Mouse (Mus musculus) testis, adult 2 months (tissue): Measurements from ENCODE around the gene Epsti1.

ENCODE experiments used
- CTCF ChIP-seq: fragments of 200-500 bp; IDR thresholded peaks from 2 replicates; pipeline ENCODE4 v1.5.1; 2012; ENCODE audit warnings: low read depth, mild to moderate bottlenecking, inconsistent platforms, low read length, moderate library complexity; ENCODE audit not compliant: control insufficient read depth, insufficient read depth, insufficient replicate concordance
- POLR2A ChIP-seq: fragments of 200-500 bp; IDR thresholded peaks from 2 replicates; pipeline ENCODE4 v1.6.1; 2012; ENCODE audit warnings: low read depth, mild to moderate bottlenecking, inconsistent platforms, low read length, moderate library complexity; ENCODE audit not compliant: control insufficient read depth

DNA sequence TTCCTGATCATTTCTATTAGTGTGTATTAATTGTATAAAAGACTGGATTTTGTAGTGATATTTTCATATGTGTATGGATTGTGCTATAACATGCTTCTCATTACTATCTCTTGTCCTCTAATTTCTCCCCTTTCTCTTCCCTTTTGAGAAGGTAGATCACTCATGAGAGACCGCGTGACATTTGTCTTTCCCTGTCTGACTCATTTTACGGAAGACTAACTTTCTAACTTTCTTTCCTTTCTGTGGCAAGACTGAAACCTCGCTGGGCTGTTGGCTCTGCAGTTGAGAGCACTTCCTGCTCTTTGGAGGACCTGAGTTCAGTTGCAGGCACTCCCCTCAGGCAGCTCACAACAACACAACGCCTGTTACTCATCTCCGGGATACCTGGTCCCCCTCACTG is 136.6 kb downstream of the Epsti1 start:
- TF ChIP-seq POLR2A, result no peak
- TF ChIP-seq CTCF, result no peak
